Mouse (Mus musculus) heart, adult 9 months (tissue): ENCODE results near the gene Slc25a4.
A peak's percentile ranks its signal among the peaks of the same experiment; 100 is the strongest.
"Not testable (repeated sequence)": the region's sequence is repeated elsewhere in the genome, so short reads cannot be mapped to it uniquely, and the experiment has no call there.

Source experiments
- DNase-seq, 2 experiments: peaks; one replicate each; pipeline ENCODE4 v3.0.0; 2022; ENCODE audit warnings: low spot score in 2 of 2

Slc25a4 gene

DNA sequence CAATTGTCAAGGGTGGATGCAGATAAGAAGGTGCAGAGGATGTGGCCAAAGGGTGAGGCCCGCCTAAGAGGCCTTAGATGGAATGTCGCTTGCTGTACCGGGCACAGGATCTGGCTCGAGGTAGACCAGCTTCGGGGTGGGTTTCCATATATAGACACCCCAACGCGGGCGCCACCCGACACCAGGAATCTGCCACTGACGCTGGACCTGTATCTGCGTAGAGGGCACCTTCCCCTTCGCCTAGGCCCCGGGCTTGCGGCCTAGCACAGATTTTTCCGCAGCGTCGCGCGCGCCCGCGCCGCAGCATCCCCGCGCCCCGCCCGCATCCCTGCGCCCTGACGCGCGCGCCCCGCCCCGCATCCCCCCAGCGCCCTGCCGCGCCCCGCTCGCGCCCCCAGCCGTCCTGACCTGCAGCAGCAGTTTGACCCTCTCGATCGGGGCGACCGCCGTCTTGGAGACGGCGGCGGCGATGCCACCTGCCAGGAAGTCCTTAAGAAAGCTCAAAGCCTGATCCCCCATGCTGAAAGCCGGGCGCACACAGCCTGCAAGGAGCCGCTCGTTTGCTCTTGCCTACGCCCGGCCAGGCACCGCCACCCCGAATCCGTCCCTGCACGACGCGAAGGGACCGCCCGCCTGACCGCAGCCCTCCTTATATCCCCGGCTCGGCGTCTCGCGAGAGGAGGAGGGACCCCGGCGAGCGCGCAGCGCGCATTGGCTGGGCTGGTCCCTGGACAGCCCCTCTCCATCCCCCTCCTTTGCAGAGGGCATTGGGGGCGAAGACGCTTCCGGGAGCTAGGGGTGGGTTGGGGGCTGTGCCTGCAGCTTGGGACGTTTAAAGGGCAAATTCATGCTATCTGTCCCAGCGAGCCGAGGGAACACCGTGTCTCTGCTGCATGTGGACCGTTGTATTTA is at the start of gene Slc25a4:
Gene Slc25a4 (minus strand): TSS at position 881 of the 912 bp plus-strand sequence.
- DNase-seq, result peak; percentile 96 to 98

DNA sequence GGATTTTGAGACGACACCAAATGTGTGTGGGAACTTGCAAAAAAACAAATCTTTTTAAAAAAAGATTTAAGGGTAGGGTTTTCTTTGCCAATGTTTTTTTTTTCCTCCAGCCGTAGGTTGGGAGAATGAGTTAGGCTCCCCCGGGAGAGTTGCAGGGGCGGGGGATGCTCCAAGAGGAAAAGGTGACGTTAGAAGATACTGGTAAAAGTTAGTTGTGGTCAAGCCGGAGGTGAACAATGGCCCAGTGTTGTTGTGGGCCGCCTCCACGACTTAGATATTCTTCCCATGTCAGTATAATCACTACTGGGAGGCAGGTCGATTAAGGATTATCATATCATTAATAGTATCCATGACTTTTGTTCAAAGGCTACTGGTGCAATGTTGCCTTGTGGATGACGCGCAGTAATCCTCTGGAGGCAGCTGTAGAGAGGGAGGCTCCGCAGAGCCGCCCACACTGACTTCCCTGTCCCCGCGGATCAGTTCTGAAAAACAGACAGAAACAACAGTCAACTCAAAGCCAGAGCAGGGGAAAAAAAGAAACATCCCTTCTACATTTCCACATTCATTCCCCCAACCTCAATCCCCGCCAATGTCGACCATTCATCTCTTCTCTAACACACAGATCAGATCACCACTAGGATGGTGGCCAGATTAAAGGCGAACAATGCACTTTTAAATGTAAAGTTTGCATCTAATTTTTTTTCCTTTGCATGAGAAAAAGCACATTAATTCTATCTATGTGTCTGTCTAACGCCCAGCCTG is 47.0 kb upstream of the Slc25a4 start:
- no peak for DNase-seq

DNA sequence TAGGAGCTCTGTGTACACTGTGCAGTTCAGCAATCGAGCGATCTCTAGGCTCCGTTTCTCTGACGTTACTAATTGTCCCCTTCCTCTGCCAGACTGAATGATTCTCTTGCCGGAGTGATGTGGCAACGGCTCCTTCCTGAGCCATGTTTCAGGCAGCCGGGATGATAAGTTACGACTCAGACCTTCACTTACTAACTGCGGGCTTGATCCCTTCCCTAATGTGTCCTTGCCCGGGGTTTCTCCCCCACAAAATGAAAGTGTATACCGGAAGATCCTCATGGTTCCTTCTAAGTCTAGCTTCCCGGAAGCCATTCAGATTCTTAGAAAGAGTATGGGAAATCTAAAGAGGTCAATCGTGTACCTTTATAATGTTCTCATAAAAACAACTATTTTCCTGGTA is 41.4 kb upstream of the Slc25a4 start:
- no peak for DNase-seq

- no peak for DNase-seq
These were observed 40.5 kb upstream of the Slc25a4 start for GRCm38 (mm10) chr8:46251561-46251960.

DNA sequence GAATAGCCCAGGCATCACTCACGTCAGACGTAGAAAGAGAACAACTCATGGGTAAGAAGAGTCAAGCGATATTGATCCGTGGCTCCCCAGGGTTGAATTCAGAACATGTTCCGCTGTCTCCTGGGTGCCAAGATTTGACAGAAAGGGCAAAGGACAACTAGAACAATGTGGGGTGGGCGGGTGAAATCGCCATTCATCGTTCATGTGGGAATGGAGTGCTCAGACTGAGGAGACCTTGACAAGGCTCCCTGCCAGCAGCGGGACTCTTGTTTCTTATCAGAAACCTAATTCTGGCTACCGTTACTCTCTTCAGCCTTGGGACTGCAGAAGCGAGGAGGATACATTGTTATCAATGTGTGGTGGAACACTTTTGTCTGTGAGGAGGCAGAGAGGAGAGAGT is 35.3 kb upstream of the Slc25a4 start:
- no peak for DNase-seq

DNA sequence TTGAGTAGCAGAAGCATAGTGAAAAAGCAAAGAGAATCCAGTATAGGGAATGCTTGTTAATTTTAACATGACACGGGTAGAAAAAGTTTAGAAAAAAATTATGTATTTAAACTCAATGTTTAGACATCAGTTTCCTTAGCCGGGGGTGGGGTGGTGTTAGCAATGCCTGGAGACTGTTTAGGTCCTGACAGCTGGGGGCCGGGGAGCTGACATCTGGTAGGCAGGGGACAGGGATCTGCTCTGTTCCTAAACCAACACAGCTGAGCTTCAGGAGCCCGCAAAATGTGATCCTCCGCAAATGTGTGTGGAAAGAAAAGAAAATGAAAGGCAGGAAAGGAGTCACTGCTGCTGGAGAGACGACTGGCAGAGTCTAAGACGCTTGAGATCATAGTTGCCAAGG is 31.9 kb upstream of the Slc25a4 start:
- DNase-seq, result no peak

DNA sequence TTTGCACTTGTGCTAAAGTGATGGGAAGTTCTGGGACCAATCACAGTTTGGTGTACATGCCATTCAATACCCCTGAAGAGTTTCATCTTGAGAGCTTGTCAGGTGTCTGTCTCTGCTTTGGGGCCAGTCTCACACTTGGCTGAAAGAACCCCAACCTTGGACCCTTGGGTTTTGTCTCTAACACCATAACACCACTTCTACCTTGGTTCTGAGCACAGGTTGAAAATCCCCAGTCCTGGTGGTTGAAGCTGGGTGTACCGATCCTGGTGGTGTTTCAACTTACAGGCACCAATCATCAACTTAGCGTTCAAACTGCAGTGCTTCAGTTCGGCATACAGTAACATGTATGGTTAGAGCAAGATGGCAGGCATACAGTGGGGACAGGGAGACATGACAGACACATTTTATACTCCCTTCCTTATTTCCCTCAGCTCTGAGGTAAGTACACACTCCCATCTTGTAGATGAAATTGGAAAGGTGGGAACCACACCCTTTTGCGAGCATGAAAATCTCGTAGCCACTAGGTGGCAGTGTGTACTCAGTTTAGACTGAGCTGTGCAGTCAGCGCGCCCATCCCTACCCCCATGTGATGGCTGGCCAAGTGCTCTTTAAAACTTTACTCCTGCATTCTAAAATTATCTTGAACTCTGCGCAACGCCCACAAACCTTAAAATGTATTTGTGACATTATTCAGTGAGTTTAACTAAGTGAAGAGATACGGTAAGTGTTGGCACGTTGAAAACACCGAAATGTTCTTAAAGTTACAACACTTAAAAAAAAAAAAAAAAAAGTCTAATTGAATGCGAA is 30.7 kb upstream of the Slc25a4 start:
- peak; percentile 47 to 64 for DNase-seq

DNA sequence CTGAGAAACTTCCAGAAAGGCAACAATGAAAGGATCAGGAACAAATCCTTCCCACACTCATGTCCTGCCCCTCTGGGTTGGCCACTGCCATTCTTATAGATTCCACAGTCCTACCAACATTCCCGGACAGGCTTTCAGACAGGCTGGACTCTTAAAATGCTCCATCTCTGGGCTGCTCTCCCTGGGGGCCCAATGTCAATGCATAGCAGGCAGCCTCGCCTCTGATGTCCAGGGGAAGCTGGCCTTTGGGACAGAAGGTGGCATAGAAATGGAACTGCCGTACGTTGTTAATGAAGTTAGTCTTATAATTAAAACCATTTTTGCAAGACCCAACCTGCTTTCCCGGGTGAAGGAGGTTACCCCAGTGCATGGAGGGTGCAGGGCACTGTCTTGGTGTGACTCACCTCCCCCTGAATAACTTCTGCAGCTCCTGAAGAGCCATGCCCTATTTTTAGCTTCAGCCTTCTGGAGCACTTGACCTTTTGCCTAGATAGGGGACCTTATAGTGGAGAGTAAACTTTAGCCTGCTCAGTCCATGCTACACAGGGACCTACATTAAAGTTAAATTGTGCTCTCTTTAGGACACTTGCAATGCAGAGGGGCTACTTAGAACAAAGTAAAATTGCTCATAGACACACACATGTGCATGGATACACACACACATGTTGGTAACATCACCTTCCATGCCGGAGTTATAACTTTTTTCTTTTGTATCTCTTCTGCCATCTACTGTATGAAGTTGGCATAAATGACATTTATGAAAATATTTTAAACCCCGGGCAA is 25.5 kb upstream of the Slc25a4 start:
- DNase-seq, result peak; percentile 26 to 62

DNA sequence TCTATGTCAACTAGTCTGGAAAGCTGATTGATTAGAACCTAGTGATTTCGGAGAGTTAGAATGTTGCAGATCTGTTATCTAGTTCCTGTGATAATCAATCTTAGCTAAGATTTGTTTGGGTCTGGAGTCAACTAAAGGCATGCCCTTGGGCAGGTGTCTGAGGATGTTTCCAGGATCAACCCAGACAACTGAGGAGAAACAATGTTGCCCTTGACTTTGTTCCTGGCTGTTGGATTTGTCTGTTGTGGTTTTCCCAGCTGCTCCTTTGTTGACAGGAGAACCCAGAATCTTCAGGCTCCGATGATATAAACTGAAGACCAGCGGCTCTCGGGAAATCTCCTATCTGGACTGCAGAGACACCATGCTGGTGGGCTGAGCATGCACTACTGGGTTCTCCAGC is 23.7 kb upstream of the Slc25a4 start:
- DNase-seq, result no peak

DNA sequence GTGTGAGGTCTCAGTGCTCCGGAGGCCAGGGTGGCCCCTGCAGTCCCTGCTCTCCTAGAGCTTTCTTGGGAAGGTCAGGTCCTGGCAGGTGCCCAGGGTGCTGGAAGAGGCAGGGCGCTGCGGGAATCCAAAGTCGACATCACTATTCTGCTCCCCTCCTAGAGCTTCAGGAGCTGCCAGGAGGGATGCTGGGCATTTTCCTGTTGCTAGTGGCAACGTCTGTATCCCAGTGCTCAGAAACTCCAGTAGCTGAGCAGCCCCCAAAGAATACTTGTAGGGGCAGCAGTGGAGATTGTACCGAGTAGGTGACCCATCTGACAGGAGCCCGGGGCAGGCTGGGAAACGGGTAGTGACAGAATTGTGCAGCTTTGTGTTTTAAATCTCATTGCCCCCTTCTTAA is 21.7 kb upstream of the Slc25a4 start:
- no peak for DNase-seq

DNA sequence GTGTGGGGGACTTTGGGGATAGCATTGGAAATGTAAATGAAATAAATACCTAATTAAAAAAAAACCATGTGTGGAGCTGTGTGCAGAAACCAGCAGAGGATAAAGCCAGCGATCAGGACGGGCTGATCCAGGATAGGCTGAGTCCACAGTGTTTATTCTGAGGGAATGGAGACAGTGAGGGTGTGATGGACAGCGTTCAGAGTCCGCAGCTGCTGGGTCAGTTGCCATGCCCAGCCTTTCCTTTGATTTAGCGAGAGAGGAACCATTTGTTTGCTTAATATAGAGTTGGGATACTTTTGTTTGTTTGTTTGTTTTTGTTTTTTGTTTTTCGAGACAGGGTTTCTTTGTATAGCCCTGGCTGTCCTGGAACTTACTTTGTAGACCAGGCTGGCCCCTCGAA is 20.9 kb upstream of the Slc25a4 start:
- not testable (repeated sequence) for DNase-seq

DNA sequence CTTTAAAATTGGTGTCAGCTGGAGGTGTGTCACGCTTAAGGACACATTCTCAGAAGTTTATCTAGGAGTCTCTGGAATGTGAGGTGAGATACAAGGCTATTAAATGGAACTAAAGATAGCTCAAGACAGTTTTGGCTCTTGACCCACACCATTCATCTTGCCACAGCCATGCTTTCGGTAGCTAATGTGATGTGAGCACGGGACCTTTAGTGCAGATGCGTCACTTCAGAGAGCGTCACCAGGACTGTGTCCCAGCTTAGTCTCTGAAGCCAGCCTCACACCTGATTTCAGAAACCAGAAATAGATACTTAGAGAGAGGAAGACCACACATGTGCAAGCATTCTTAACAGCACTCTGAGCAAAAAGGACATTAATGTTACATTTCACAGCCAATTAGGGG is 15.5 kb upstream of the Slc25a4 start:
- peak in 1 of 2 experiments; percentile 42 for DNase-seq

DNA sequence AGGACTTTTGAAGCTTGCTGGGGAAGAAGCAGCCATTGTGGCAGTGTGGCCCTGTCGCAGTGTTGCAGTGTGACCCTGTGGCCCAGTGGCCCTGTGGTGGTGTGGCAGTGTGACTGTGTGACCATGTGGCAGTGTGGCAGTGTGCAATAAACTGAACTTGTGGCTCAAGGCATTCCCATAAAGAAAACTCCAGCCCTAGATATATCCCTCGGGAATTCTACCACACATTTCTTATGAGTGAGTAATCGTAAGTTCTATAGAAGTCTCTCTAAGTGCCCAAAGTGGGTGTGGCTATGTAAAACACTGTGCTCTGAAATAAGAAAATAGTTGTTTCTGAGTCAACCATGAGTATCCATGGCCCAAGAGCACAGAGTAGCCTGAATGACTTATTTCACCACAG is 14.4 kb upstream of the Slc25a4 start:
- no peak for DNase-seq

- DNase-seq, result peak; percentile 57 to 67
These were observed 9.5 kb upstream of the Slc25a4 start for GRCm38 (mm10) chr8:46220566-46220965.

GRCm38 (mm10) chr8:46216838-46217237 is 5.8 kb upstream of the Slc25a4 start:
- DNase-seq, result peak; percentile 86 to 88

- no peak for DNase-seq
These were observed 2.9 kb upstream of the Slc25a4 start for GRCm38 (mm10) chr8:46213971-46214480.

- DNase-seq, result peak in 1 of 2 experiments; percentile 36
These were observed 1.1 kb upstream of the Slc25a4 start for GRCm38 (mm10) chr8:46212194-46212593.

DNA sequence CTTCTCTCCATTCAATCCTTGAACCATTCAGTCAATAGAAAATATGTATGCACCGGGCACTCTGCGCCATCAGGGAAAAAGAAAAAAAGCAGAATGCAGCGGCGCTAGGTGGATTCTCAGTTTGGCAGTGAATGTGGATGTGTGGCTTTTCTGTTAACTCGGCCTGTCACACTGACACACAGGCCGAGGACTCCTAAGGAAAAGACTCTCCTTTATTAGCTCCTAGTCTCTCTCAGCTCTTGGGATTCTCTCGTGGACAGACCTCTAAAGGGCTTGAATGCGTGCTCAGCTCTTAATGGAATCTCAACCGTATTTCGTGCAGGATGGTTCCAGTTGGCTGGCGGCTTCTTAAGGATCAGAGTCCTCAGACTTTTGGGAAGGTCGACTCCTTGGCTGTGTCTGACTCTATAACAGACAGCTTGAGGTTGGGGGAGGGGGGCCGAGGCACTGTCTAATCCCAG is 557 bp upstream of the Slc25a4 start:
- DNase-seq, result no peak

GRCm38 (mm10) chr8:46209057-46209456 is 2.0 kb downstream of the Slc25a4 start:
- no peak for DNase-seq

DNA sequence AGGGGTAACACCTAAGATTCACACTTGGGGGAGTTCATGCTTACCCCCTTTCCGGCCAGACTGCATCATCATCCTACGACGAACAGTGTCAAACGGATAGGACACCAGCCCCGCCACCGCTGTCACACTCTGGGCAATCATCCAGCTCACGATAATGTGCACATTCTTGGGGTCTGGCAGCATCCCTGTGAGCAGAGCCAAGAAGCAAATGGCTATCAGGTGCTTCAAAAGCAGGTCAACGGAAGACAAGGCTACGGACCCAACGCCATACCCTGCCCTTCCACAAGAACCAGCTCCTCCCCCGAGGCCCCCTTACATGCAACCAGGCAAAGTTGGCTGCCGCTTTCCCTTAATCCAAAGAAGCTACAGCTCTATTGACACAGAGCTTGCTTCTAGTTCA is 2.7 kb downstream of the Slc25a4 start:
- DNase-seq, result peak; percentile 71 to 82

GRCm38 (mm10) chr8:46206107-46206506 is 5.0 kb downstream of the Slc25a4 start:
- no peak for DNase-seq
